Mouse (Mus musculus): ENCODE measurements around the gene Arhgap15. TPM values are rescaled to one million over a fixed set of nuclear protein-coding genes. Genes with fewer than 3 reads are reported as not detected.

The Arhgap15 gene
- 412 TPM for polyA plus RNA-seq (2017; shearing (Covaris generic))

GRCm38 (mm10) chr2:43748287-43748983 lies at the start of gene Arhgap15:
Gene Arhgap15, plus strand, starts transcription at chr2:43748824.

Other genes with a start within 250 kb of the Arhgap15 start
- 0.43 TPM for gene Kynu, start 193.5 kb upstream of the Arhgap15 start, polyA plus RNA-seq (2017; shearing (Covaris generic))

All from CD4-positive, CD25-positive, alpha-beta regulatory T cell (primary cell).